Mouse (Mus musculus): ENCODE measurements at regions not wholly inside any gene's neighbourhood (a gene's known extent, or its start where the extent isn't known, plus 50 kb on each side); places are given as distances from the start of the nearest gene placed in this dataset.

GRCm38 (mm10) chr1:186546386-186547185, 159.2 kb downstream of the Tgfb2 start:
- H3K4me2 ChIP-seq, result peak overlapping the region; percentile 24; the same call in 1 of the 2 replicates
- no peak for ATAC-seq (replicated peaks; ENCODE audit: insufficient number of reproducible peaks, insufficient read depth, low FRiP score, low read depth)
- no peak overlapping the region for H3K9ac ChIP-seq
- H3K27me3 ChIP-seq, result no peaks in the 10 kb centered on the region
- H3K4me1 ChIP-seq (replicated peaks), result no peaks in the 10 kb centered on the region
- no peak overlapping the region for H3K4me3 ChIP-seq
- 56% methylated on average over 22 of the region's 22 CpGs for WGBS
- no peaks in the 10 kb centered on the region for H3K9me3 ChIP-seq (replicated peaks)
- no peaks in the 10 kb centered on the region for H3K36me3 ChIP-seq
- H3K27ac ChIP-seq, result no peak overlapping the region

GRCm38 (mm10) chr1:186540070-186540469, 165.7 kb downstream of the Tgfb2 start:
- Histone ChIP-seq H3K9me3 (replicated peaks) (no peaks in the 10 kb centered on the region), H3K4me2 (no peak overlapping the region), H3K4me3 (no peak overlapping the region), H3K27me3 (no peaks in the 10 kb centered on the region), H3K36me3 (no peaks in the 10 kb centered on the region), H3K9ac (no peak overlapping the region), H3K4me1 (replicated peaks) (no peaks in the 10 kb centered on the region), H3K27ac (no peak overlapping the region)
- whole genome bisulfite sequencing, result 81% methylated on average over 2 of the region's 2 CpGs
- no peak for ATAC-seq (replicated peaks; ENCODE audit: insufficient number of reproducible peaks, insufficient read depth, low FRiP score, low read depth)

- no peak overlapping the region for H3K9ac ChIP-seq
- no peak overlapping the region for H3K27ac ChIP-seq
- no peaks in the 10 kb centered on the region for H3K36me3 ChIP-seq
- no peak for ATAC-seq (replicated peaks; ENCODE audit: insufficient number of reproducible peaks, insufficient read depth, low FRiP score, low read depth)
- H3K4me1 ChIP-seq (replicated peaks), result no peaks in the 10 kb centered on the region
- no peak overlapping the region for H3K4me3 ChIP-seq
- WGBS, result 64% methylated on average over 3 of the region's 3 CpGs
- H3K27me3 ChIP-seq, result no peaks in the 10 kb centered on the region
- no peaks in the 10 kb centered on the region for H3K9me3 ChIP-seq (replicated peaks)
- H3K4me2 ChIP-seq, result no peak overlapping the region
Measured at GRCm38 (mm10) chr1:186538233-186538632, 167.6 kb downstream of the Tgfb2 start.

- H3K4me2 ChIP-seq, result no peak overlapping the region
- no peaks in the 10 kb centered on the region for H3K9me3 ChIP-seq (replicated peaks)
- no peak overlapping the region for H3K4me3 ChIP-seq
- H3K36me3 ChIP-seq, result no peaks in the 10 kb centered on the region
- no peak overlapping the region for H3K9ac ChIP-seq
- H3K27ac ChIP-seq, result no peak overlapping the region
- WGBS, result 26% methylated on average over 6 of the region's 6 CpGs
- peaks cover 11% of the 10 kb centered on the region for H3K4me1 ChIP-seq (replicated peaks)
- no peak for ATAC-seq (replicated peaks; ENCODE audit: insufficient number of reproducible peaks, insufficient read depth, low FRiP score, low read depth)
- no peaks in the 10 kb centered on the region for H3K27me3 ChIP-seq
Measured at GRCm38 (mm10) chr1:186515976-186516375, 189.8 kb downstream of the Tgfb2 start.

GRCm38 (mm10) chr1:186515071-186515470, 190.7 kb downstream of the Tgfb2 start:
- Histone ChIP-seq H3K36me3 (no peaks in the 10 kb centered on the region), H3K9ac (no peak overlapping the region), H3K9me3 (replicated peaks) (no peaks in the 10 kb centered on the region), H3K27ac (no peak overlapping the region), H3K27me3 (no peaks in the 10 kb centered on the region), H3K4me2 (no peak overlapping the region), H3K4me1 (replicated peaks) (peaks cover 14% of the 10 kb centered on the region), H3K4me3 (no peak overlapping the region)
- no peak for ATAC-seq (replicated peaks; ENCODE audit: insufficient number of reproducible peaks, insufficient read depth, low FRiP score, low read depth)
- 38% methylated on average over 2 of the region's 2 CpGs for WGBS

GRCm38 (mm10) chr1:186513861-186514260, 191.9 kb downstream of the Tgfb2 start:
- Histone ChIP-seq H3K9me3 (replicated peaks) (no peaks in the 10 kb centered on the region), H3K4me1 (replicated peaks) (peaks cover 14% of the 10 kb centered on the region), H3K27ac (no peak overlapping the region), H3K4me3 (no peak overlapping the region), H3K27me3 (no peaks in the 10 kb centered on the region), H3K9ac (no peak overlapping the region), H3K4me2 (no peak overlapping the region), H3K36me3 (no peaks in the 10 kb centered on the region)
- ATAC-seq (replicated peaks; ENCODE audit: insufficient number of reproducible peaks, insufficient read depth, low FRiP score, low read depth), result no peak
- 89% methylated on average over 5 of the region's 5 CpGs for WGBS

GRCm38 (mm10) chr1:186510531-186510930, 195.3 kb downstream of the Tgfb2 start:
- Histone ChIP-seq H3K4me3 (no peak overlapping the region), H3K4me1 (replicated peaks) (peaks cover 9% of the 10 kb centered on the region), H3K27me3 (no peaks in the 10 kb centered on the region), H3K9ac (no peak overlapping the region), H3K4me2 (no peak overlapping the region), H3K36me3 (no peaks in the 10 kb centered on the region), H3K9me3 (replicated peaks) (no peaks in the 10 kb centered on the region), H3K27ac (no peak overlapping the region)
- 48% methylated on average over 2 of the region's 2 CpGs for WGBS
- ATAC-seq (replicated peaks; ENCODE audit: insufficient number of reproducible peaks, insufficient read depth, low FRiP score, low read depth), result no peak

GRCm38 (mm10) chr1:186508358-186508757, 197.4 kb downstream of the Tgfb2 start:
- no peak overlapping the region for H3K4me2 ChIP-seq
- ATAC-seq (replicated peaks; ENCODE audit: insufficient number of reproducible peaks, insufficient read depth, low FRiP score, low read depth), result no peak
- H3K9me3 ChIP-seq (replicated peaks), result no peaks in the 10 kb centered on the region
- 0 out of 2 replicates have a peak, but pooled peaks cover 3% of the 10 kb centered on the region for H3K4me1 ChIP-seq (replicated peaks)
- H3K27ac ChIP-seq, result peak overlapping the region; percentile 49
- H3K4me3 ChIP-seq, result no peak overlapping the region
- WGBS, result 42% methylated on average over 7 of the region's 7 CpGs
- no peak overlapping the region for H3K9ac ChIP-seq
- H3K36me3 ChIP-seq, result no peaks in the 10 kb centered on the region
- no peaks in the 10 kb centered on the region for H3K27me3 ChIP-seq

GRCm38 (mm10) chr1:186507956-186508355, 197.8 kb downstream of the Tgfb2 start:
- WGBS, result 66% methylated on average over 8 of the region's 8 CpGs
- ATAC-seq (replicated peaks; ENCODE audit: insufficient number of reproducible peaks, insufficient read depth, low FRiP score, low read depth), result no peak
- Histone ChIP-seq H3K27me3 (no peaks in the 10 kb centered on the region), H3K36me3 (no peaks in the 10 kb centered on the region), H3K4me3 (no peak overlapping the region), H3K27ac (peak overlapping the region; percentile 49), H3K9ac (no peak overlapping the region), H3K4me1 (replicated peaks) (0 out of 2 replicates have a peak, but pooled peaks cover 3% of the 10 kb centered on the region), H3K4me2 (no peak overlapping the region), H3K9me3 (replicated peaks) (no peaks in the 10 kb centered on the region)

- no peak for ATAC-seq (replicated peaks; ENCODE audit: insufficient number of reproducible peaks, insufficient read depth, low FRiP score, low read depth)
- Histone ChIP-seq H3K36me3 (no peaks in the 10 kb centered on the region), H3K27me3 (no peaks in the 10 kb centered on the region), H3K9ac (no peak overlapping the region), H3K4me2 (no peak overlapping the region), H3K27ac (no peak overlapping the region), H3K4me1 (replicated peaks) (0 out of 2 replicates have a peak, but pooled peaks cover 3% of the 10 kb centered on the region), H3K9me3 (replicated peaks) (no peaks in the 10 kb centered on the region), H3K4me3 (no peak overlapping the region)
- 81% methylated on average over 7 of the region's 7 CpGs for WGBS
Measured at GRCm38 (mm10) chr1:186506517-186506916, 199.3 kb downstream of the Tgfb2 start.

- Histone ChIP-seq H3K4me1 (replicated peaks) (0 out of 2 replicates have a peak, but pooled peaks cover 3% of the 10 kb centered on the region), H3K9me3 (replicated peaks) (no peaks in the 10 kb centered on the region), H3K36me3 (no peaks in the 10 kb centered on the region), H3K4me2 (no peak overlapping the region), H3K4me3 (no peak overlapping the region), H3K9ac (no peak overlapping the region), H3K27me3 (no peaks in the 10 kb centered on the region), H3K27ac (no peak overlapping the region)
- ATAC-seq (replicated peaks; ENCODE audit: insufficient number of reproducible peaks, insufficient read depth, low FRiP score, low read depth), result no peak
- 57% methylated on average over 1 of the region's 1 CpGs for WGBS
Measured at GRCm38 (mm10) chr1:186505912-186506311, 199.9 kb downstream of the Tgfb2 start.

Measured in heart, embryonic 15.5 days (tissue).